Mouse (Mus musculus): ENCODE measurements at regions not wholly inside any gene's neighbourhood (a gene's known extent, or its start where the extent isn't known, plus 50 kb on each side); places are given as distances from the start of the nearest gene placed in this dataset.

- no peak for ATAC-seq
- POLR2A ChIA-PET = no interaction called here
Observed at GRCm38 (mm10) chr13:32593611-32594010, 190.1 kb downstream of the Mylk4 start.

GRCm38 (mm10) chr13:32593131-32593530 lies 190.6 kb downstream of the Mylk4 start:
- H3K27me3 ChIP-seq = no peaks in the 10 kb centered on the region
- in situ Hi-C loops (cut with MboI; ENCODE audit: low pct_unique_long_range_greater_than_20kb) = no loop called here
- no peak for ATAC-seq
- TF ChIP-seq CTCF (IDR thresholded peaks at IDR 0.05) = no peak
- ChIA-PET CTCF (interaction anchor here (0.6 kb wide), 1 partner anchor 817 kb away, joined by 3 read pairs; no protein-coding TSS in a partner anchor), POLR2A (no interaction called here)
- no peak for DNase-seq (ENCODE audit: low read depth, low spot score)

More at GRCm38 (mm10) chr13:32593611-32594010, 190.1 kb downstream of the Mylk4 start:
- in situ Hi-C loops (cut with MboI; ENCODE audit: low pct_unique_long_range_greater_than_20kb) = no loop called here
- TF ChIP-seq CTCF (IDR thresholded peaks at IDR 0.05) = no peak
- CTCF ChIA-PET = interaction anchor here (0.6 kb wide), 1 partner anchor 817 kb away, joined by 3 read pairs; no protein-coding TSS in a partner anchor
- H3K27me3 ChIP-seq = no peaks in the 10 kb centered on the region
- no peak for DNase-seq (ENCODE audit: low read depth, low spot score)

GRCm38 (mm10) chr13:32581598-32581997 lies 202.2 kb downstream of the Mylk4 start:
- no peak for TF ChIP-seq CTCF (IDR thresholded peaks at IDR 0.05)
- ChIA-PET POLR2A (no interaction called here), CTCF (no interaction called here)
- no peaks in the 10 kb centered on the region for H3K27me3 ChIP-seq
- no peak for DNase-seq (ENCODE audit: low read depth, low spot score)
- ATAC-seq = no peak
- in situ Hi-C loops (cut with MboI; ENCODE audit: low pct_unique_long_range_greater_than_20kb) = no loop called here

- TF ChIP-seq CTCF (IDR thresholded peaks at IDR 0.05) = no peak
- ChIA-PET POLR2A (no interaction called here), CTCF (no interaction called here)
- ATAC-seq (no peak), DNase-seq (ENCODE audit: low read depth, low spot score) (no peak)
- no peaks in the 10 kb centered on the region for H3K27me3 ChIP-seq
- in situ Hi-C loops (cut with MboI; ENCODE audit: low pct_unique_long_range_greater_than_20kb) = no loop called here
Observed at GRCm38 (mm10) chr13:32567850-32568249, 215.9 kb downstream of the Mylk4 start.

- ChIA-PET POLR2A (no interaction called here), CTCF (no interaction called here)
- no peak for TF ChIP-seq CTCF (IDR thresholded peaks at IDR 0.05)
- no peaks in the 10 kb centered on the region for H3K27me3 ChIP-seq
- DNase-seq (ENCODE audit: low read depth, low spot score) = no peak
- in situ Hi-C loops (cut with MboI; ENCODE audit: low pct_unique_long_range_greater_than_20kb) = no loop called here
- no peak for ATAC-seq
Observed at GRCm38 (mm10) chr13:32560666-32561065, 222.1 kb upstream of the Gmds start.

- in situ Hi-C loops (cut with MboI; ENCODE audit: low pct_unique_long_range_greater_than_20kb) = no loop called here
- ATAC-seq (peak; percentile 69), DNase-seq (ENCODE audit: low read depth, low spot score) (peak; percentile 70)
- ChIA-PET POLR2A (interaction anchor here (1.0 kb wide), 1 partner anchor 48 kb away, joined by 3 read pairs; no protein-coding TSS in a partner anchor), CTCF (interaction anchor here (1.4 to 1.6 kb wide), 3 partner anchors 10 to 59 kb away, joined by 5 read pairs; no protein-coding TSS in a partner anchor)
- no peak for TF ChIP-seq CTCF (IDR thresholded peaks at IDR 0.05)
- H3K27me3 ChIP-seq = no peaks in the 10 kb centered on the region
Observed at GRCm38 (mm10) chr13:32556396-32556795, 217.9 kb upstream of the Gmds start.

- POLR2A ChIA-PET = no interaction called here
- no peaks in the 10 kb centered on the region for H3K27me3 ChIP-seq
- in situ Hi-C loops (cut with MboI; ENCODE audit: low pct_unique_long_range_greater_than_20kb) = no loop called here
- no peak for TF ChIP-seq CTCF (IDR thresholded peaks at IDR 0.05)
- ATAC-seq (no peak), DNase-seq (ENCODE audit: low read depth, low spot score) (no peak)
- CTCF ChIA-PET = interaction anchor here (1.1 to 1.6 kb wide), 3 partner anchors 13 to 57 kb away, joined by 3 to 5 read pairs (median 5); no protein-coding TSS in a partner anchor
Observed at GRCm38 (mm10) chr13:32555064-32555463, 216.5 kb upstream of the Gmds start.

- DNase-seq (ENCODE audit: low read depth, low spot score) = no peak
- in situ Hi-C loops (cut with MboI; ENCODE audit: low pct_unique_long_range_greater_than_20kb) = no loop called here
- no peaks in the 10 kb centered on the region for H3K27me3 ChIP-seq
- ATAC-seq = no peak
- ChIA-PET POLR2A (no interaction called here), CTCF (interaction anchor here (0.8 to 1.6 kb wide), 2 partner anchors 13 to 57 kb away, joined by 3 to 5 read pairs; no protein-coding TSS in a partner anchor)
- TF ChIP-seq CTCF (IDR thresholded peaks at IDR 0.05) = no peak
Observed at GRCm38 (mm10) chr13:32554601-32555000, 216.1 kb upstream of the Gmds start.

GRCm38 (mm10) chr13:32553136-32553535 lies 214.6 kb upstream of the Gmds start:
- in situ Hi-C loops (cut with MboI; ENCODE audit: low pct_unique_long_range_greater_than_20kb) = no loop called here
- POLR2A ChIA-PET = no interaction called here
- DNase-seq (ENCODE audit: low read depth, low spot score) = no peak
- no peaks in the 10 kb centered on the region for H3K27me3 ChIP-seq
- no peak for ATAC-seq
- no peak for TF ChIP-seq CTCF (IDR thresholded peaks at IDR 0.05)
- CTCF ChIA-PET = no interaction called here

- DNase-seq (ENCODE audit: low read depth, low spot score) (no peak), ATAC-seq (no peak)
- no peak for TF ChIP-seq CTCF (IDR thresholded peaks at IDR 0.05)
- CTCF ChIA-PET = no interaction called here
- no peaks in the 10 kb centered on the region for H3K27me3 ChIP-seq
- in situ Hi-C loops (cut with MboI; ENCODE audit: low pct_unique_long_range_greater_than_20kb) = no loop called here
- POLR2A ChIA-PET = no interaction called here
Observed at GRCm38 (mm10) chr13:32550113-32550512, 211.6 kb upstream of the Gmds start.

GRCm38 (mm10) chr13:32547126-32547525 lies 208.6 kb upstream of the Gmds start:
- CTCF ChIA-PET = no interaction called here
- POLR2A ChIA-PET = no interaction called here
- in situ Hi-C loops (cut with MboI; ENCODE audit: low pct_unique_long_range_greater_than_20kb) = no loop called here
- H3K27me3 ChIP-seq = no peaks in the 10 kb centered on the region
- DNase-seq (ENCODE audit: low read depth, low spot score) (no peak), ATAC-seq (no peak)
- no peak for TF ChIP-seq CTCF (IDR thresholded peaks at IDR 0.05)

Data from Patski (cell line).